In the genomic region with DNA sequence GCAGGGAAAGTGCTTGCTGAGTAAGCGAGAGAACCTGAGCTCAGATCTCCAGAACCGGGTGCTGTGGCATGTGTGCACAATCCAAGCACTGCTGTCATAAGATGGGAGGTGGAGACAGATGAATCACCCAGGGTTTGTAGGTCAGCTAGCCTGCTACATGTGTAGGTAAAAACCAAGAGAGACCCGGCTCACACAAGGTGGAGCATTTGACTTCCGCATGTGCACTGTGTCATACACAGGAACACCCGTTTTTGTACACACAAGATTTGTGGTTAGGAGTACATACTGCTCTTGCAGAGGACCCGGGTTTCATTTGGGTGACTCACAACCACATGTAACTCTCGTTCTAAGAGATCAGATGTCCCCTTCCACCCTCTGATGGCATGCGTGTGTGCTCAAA, we compare ENCODE assay signal across 14 mouse cellular contexts.
"Had no signal": no experiment of that assay in that cellular context is flagged by ENCODE, and none has a peak within 500 bp of the region (broad histone marks: within the 10 kb centered on the region; RNA-seq: fewer than 3 reads in every experiment).

No protein-coding gene starts in this region.

- DNase-seq: kidney, adult 2 months; kidney, postnatal 25 days; lung, embryonic 14.5 days; lung, postnatal 14 days; right cerebral cortex, postnatal 14 days; thymus, postnatal 25 days had no signal

- ATAC-seq: liver, embryonic 12.5 days; midbrain, embryonic 15.5 days had no signal

- H3K4me3 ChIP-seq: left cerebral cortex, adult 2 months; limb, embryonic 15.5 days; liver, embryonic 12.5 days; megakaryocyte, embryonic 14.5 days; midbrain, embryonic 15.5 days; neural tube, embryonic 13.5 days had no signal

- H3K27ac ChIP-seq: left cerebral cortex, adult 2 months; limb, embryonic 15.5 days; liver, embryonic 12.5 days; macrophage; midbrain, embryonic 15.5 days; neural tube, embryonic 13.5 days had no signal

- H3K9me3 ChIP-seq: limb, embryonic 15.5 days; liver, embryonic 12.5 days; megakaryocyte, embryonic 14.5 days; midbrain, embryonic 15.5 days; neural tube, embryonic 13.5 days had no signal

- H3K9ac ChIP-seq: limb, embryonic 15.5 days; liver, embryonic 12.5 days; lung, embryonic 14.5 days; midbrain, embryonic 15.5 days; neural tube, embryonic 13.5 days had no signal

- H3K27me3 ChIP-seq: limb, embryonic 15.5 days; liver, embryonic 12.5 days; midbrain, embryonic 15.5 days; neural tube, embryonic 13.5 days had no signal

- H3K36me3 ChIP-seq: limb, embryonic 15.5 days; liver, embryonic 12.5 days; midbrain, embryonic 15.5 days; neural tube, embryonic 13.5 days had no signal

- H3K4me1 ChIP-seq: limb, embryonic 15.5 days; liver, embryonic 12.5 days; megakaryocyte, embryonic 14.5 days; midbrain, embryonic 15.5 days; neural tube, embryonic 13.5 days had no signal

- H3K4me2 ChIP-seq: limb, embryonic 15.5 days; liver, embryonic 12.5 days; lung, embryonic 14.5 days; midbrain, embryonic 11.5 days; midbrain, embryonic 15.5 days; neural tube, embryonic 13.5 days had no signal
